Mouse (Mus musculus): Measurements from ENCODE around the gene Ccdc62.

DNA sequence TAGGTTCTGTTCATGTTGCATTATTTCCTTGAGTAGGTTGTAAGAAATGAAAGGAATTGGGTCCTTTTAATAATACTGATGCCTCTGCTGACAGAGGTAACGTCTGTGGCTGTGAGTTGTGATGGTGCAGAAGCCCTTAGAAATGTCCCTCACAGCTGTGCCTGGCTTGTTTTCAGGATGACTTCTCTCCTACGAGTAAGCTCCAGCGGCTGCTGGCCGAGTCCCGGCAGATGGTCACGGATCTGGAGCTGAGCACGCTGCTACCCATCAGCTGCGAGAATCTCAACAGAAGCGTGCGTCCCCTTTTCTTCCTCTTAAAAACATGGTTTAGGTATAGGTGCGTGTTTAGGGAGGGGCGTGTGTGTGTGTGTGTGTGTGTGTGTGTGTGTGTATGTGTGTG lies 30.6 kb downstream of the Ccdc62 start:
- TF ChIP-seq CTCF (IDR thresholded peaks at IDR 0.05; ENCODE audit: low read depth) (no peak), EP300 (IDR thresholded peaks at IDR 0.05; ENCODE audit: low read depth) (no peak)

Data from liver, embryonic 14.5 days (tissue).